Mouse (Mus musculus) hindbrain, embryonic 11.5 days (tissue): Measurements from ENCODE around the gene Gtse1. TPM values are rescaled to one million over a fixed set of nuclear protein-coding genes. Genes with fewer than 3 reads are reported as not detected.

Experiments used
- ATAC-seq: fragments of 200-750 bp; cut with Nextera tagmentation; 2 replicates; pipeline ENCODE4 v1.8.0; 2017; ENCODE audit warnings: mild to moderate bottlenecking, moderate TSS enrichment, moderate library complexity; ENCODE audit not compliant: low FRiP score
- DNase-seq: peaks from one replicate; pipeline ENCODE4 v3.0.0-alpha.2; 2015; ENCODE audit warnings: low spot score
- H3K27ac ChIP-seq: fragments of 300-500 bp; sonication (generic); 2 replicates; pipeline ENCODE4 v1.5.1; 2014; ENCODE audit warnings: mild to moderate bottlenecking, low read depth, low read length
- H3K27me3 ChIP-seq: fragments of 300-500 bp; sonication (generic); 2 replicates; pipeline ENCODE4 v1.6.1; 2014; ENCODE audit warnings: mild to moderate bottlenecking, low read length, moderate library complexity, mixed read lengths; ENCODE audit not compliant: control insufficient read depth, insufficient read depth
- H3K36me3 ChIP-seq: fragments of 300-500 bp; sonication (generic); 2 replicates; pipeline ENCODE4 v1.6.1; 2014; ENCODE audit warnings: mild to moderate bottlenecking, low read length, moderate library complexity, mixed read lengths; ENCODE audit not compliant: control insufficient read depth, insufficient read depth
- H3K4me1 ChIP-seq: fragments of 300-500 bp; sonication (generic); replicated peaks from 2 replicates; pipeline ENCODE4 v1.6.1; 2014; ENCODE audit warnings: low read length, mixed read lengths; ENCODE audit not compliant: control insufficient read depth, insufficient read depth
- H3K4me2 ChIP-seq: fragments of 300-500 bp; sonication (generic); replicated peaks from 2 replicates; pipeline ENCODE4 v1.6.1; 2014; ENCODE audit warnings: mild to moderate bottlenecking, low read depth, low read length
- H3K4me3 ChIP-seq: fragments of 300-500 bp; sonication (generic); 2 replicates; pipeline ENCODE4 v1.5.1; 2014; ENCODE audit warnings: low read depth, low read length
- H3K9ac ChIP-seq: fragments of 300-500 bp; sonication (generic); 2 replicates; pipeline ENCODE4 v1.6.1; 2014; ENCODE audit warnings: low read depth, low read length
- H3K9me3 ChIP-seq: fragments of 300-500 bp; sonication (generic); 2 replicates; pipeline ENCODE4 v1.6.1; 2016; ENCODE audit warnings: low read length; ENCODE audit not compliant: control insufficient read depth
- WGBS: fragments of 180-500 bp; shearing (Covaris S2); extraction: QIAGEN DNeasy Blood & Tissue Kit; methylation state at CpG from one replicate; pipeline ENCODE4 v1.1.7; 2014; 5-methylcytosine and 5-hydroxymethylcytosine counted together
- polyA plus RNA-seq: library from polyadenylated mRNA; unstranded; fragments of >200 nt; fragmentation: Nextera tagmentation; extraction: Ambion mirVana; gene quantifications from 2 replicates; pipeline ENCODE4 v1.2.1, GENCODE M21; 2014

Gene Gtse1
- polyA plus RNA-seq, 1 experiment from 2014 or later, result 26.8 TPM

DNA sequence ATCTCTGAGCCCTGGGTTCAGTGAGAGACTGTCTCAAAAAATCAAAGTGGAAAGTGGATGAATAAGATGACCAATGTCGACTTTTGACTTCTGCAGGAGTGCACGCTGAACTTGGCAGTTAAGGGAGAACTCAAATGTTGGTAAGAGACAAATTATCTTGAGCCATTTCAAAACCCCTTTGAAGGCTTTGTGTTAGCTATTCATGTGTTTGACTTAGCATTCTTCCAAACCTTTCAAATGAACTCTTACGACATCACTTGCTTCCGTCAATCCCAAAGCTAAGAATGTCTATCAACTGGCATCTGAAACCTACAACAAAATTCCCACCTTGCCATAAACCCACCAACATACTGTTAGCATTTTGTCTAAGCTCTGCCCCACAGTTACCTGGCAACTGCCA lies 31.5 kb upstream of the Gtse1 start:
- WGBS, result 90% methylated on average over 4 of the region's 4 CpGs
- H3K9me3 ChIP-seq, result no peaks in the 10 kb centered on the region
- H3K27me3 ChIP-seq, result peaks cover 2% of the 10 kb centered on the region; the same call in 1 of the 2 replicates
- ATAC-seq (no peak), DNase-seq (no peak)
- H3K9ac ChIP-seq, result no peak overlapping the region
- H3K36me3 ChIP-seq, result no peaks in the 10 kb centered on the region
- H3K27ac ChIP-seq, result no peak overlapping the region
- no peaks in the 10 kb centered on the region for H3K4me1 ChIP-seq
- no peak overlapping the region for H3K4me2 ChIP-seq
- H3K4me3 ChIP-seq, result no peak overlapping the region

DNA sequence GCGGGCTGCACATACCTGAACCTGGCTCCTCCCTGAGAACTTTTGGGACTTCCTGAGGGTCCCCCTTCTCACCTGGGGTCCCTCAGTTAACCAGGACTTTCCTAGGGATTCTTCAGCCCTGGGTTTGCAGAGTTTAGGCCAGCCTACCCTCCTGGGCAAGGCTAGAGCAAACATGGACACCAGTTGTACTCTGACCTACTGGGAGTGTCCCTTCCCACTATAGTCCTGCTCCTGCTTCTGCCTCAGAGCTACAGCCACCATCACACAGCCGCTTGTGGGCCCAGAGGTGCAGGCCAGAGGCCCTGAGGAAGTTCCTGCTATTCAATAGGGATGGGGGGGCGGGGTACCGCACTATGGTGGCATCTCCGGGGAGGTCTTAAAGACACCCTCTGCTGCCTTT lies 30.1 kb upstream of the Gtse1 start:
- Histone ChIP-seq H3K27me3 (peaks cover 2% of the 10 kb centered on the region; the same call in 1 of the 2 replicates), H3K4me1 (no peaks in the 10 kb centered on the region), H3K9me3 (no peaks in the 10 kb centered on the region), H3K4me2 (no peak overlapping the region), H3K4me3 (no peak overlapping the region), H3K27ac (no peak overlapping the region), H3K36me3 (no peaks in the 10 kb centered on the region), H3K9ac (no peak overlapping the region)
- 78% methylated on average over 5 of the region's 5 CpGs for WGBS
- no peak for ATAC-seq
- no peak for DNase-seq

DNA sequence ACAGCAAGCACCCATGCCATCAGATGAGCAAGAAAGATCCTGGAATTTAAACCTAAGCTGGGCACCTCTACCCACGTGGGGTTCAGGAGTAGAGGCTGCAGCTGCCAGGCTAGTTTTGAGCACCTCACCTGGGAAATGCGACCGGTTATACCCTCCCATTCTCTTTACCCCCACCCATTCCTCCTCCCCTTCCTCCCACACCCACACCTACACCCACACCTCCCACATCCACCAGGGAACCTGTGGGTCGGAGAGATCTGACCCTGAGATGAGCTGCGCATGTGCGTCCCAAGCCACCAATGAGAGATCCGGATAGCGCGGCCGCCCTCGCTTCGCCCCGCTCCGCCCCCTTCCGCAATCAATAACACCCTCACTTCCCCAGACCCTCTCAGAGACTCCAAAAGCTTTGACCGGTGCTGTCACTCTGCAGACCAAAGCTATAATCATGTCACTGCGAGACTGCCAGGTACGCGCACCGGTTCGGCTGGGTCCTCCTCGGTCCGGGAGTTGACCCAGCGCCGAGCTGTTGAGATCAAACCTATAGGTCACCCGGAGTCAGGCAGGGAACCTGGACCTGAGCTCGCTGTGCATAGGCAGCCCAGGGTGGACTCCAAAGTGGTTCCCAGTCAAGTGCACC lies 27.5 kb upstream of the Gtse1 start, which contains the start of gene Ttc38:
TSS of gene Ttc38 (plus strand) at position 353 of the 637 bp plus-strand sequence.
- H3K4me2 ChIP-seq, result peak within 1 kb of the TSS; percentile 67
- no peaks in the 10 kb centered on the region for H3K9me3 ChIP-seq
- peak; percentile 89 for ATAC-seq
- H3K27me3 ChIP-seq, result no peaks in the 10 kb centered on the region
- no peaks in the 10 kb centered on the region for H3K36me3 ChIP-seq
- H3K4me3 ChIP-seq, result peak within 1 kb of the TSS; percentile 35
- 2% methylated on average over 27 of the region's 27 CpGs for WGBS
- peak within 1 kb of the TSS; percentile 24; the same call in 1 of the 2 replicates for H3K9ac ChIP-seq
- no peak within 1 kb of the TSS for H3K27ac ChIP-seq
- no peaks in the 10 kb centered on the region for H3K4me1 ChIP-seq
- DNase-seq, result peak; percentile 81

DNA sequence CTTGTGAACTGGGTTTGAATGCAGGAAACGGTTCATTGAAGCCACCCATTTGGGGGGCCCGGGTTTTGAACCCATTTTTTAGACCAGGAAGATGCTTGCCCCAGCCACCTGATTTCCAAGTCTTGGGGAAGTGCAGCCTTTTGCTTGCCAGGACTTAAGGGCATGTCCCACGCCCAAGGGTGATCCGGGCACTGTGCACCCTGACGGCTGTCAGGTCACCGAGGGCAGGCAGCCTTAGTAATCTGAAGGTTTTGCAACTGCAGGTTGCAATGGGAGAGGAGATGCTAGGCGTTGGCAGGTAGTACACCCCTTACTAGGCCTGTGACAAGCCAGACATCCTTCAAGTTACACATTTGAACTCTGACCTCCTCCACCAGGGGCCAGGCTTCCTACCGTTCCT lies 26.9 kb upstream of the Gtse1 start:
- Histone ChIP-seq H3K9ac (no peak overlapping the region; the same call in 1 of the 2 replicates), H3K4me2 (peak overlapping the region; percentile 67), H3K4me1 (no peaks in the 10 kb centered on the region), H3K9me3 (no peaks in the 10 kb centered on the region), H3K4me3 (peak overlapping the region; percentile 35), H3K36me3 (no peaks in the 10 kb centered on the region), H3K27ac (no peak overlapping the region), H3K27me3 (no peaks in the 10 kb centered on the region)
- ATAC-seq, result no peak
- WGBS, result 52% methylated on average over 8 of the region's 8 CpGs
- DNase-seq, result no peak

DNA sequence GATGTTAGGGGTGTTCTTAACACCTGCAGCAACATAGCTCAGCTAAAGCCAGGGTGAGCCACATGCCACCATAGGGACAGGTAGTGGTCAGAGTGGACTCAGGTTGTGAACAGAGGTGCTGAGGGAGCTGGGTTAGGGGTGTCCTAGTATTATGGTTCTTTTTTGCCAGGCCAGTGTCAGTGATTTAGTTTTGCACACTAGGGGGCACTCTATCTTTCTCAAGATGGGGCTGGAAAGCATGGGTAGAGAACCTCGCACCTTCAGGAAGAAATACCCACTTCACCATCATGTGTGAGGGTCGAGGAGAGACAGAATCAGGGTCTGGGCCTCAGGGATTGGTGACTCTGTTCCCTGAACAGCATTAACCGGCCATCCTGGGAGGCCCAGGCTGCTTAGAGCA lies 24.2 kb upstream of the Gtse1 start:
- no peaks in the 10 kb centered on the region for H3K27me3 ChIP-seq
- no peak overlapping the region for H3K9ac ChIP-seq
- no peak overlapping the region for H3K27ac ChIP-seq
- ATAC-seq (no peak), DNase-seq (no peak)
- no peaks in the 10 kb centered on the region for H3K9me3 ChIP-seq
- WGBS, result 58% methylated on average over 3 of the region's 3 CpGs
- H3K4me1 ChIP-seq, result no peaks in the 10 kb centered on the region
- H3K36me3 ChIP-seq, result no peaks in the 10 kb centered on the region
- H3K4me2 ChIP-seq, result no peak overlapping the region
- H3K4me3 ChIP-seq, result no peak overlapping the region

DNA sequence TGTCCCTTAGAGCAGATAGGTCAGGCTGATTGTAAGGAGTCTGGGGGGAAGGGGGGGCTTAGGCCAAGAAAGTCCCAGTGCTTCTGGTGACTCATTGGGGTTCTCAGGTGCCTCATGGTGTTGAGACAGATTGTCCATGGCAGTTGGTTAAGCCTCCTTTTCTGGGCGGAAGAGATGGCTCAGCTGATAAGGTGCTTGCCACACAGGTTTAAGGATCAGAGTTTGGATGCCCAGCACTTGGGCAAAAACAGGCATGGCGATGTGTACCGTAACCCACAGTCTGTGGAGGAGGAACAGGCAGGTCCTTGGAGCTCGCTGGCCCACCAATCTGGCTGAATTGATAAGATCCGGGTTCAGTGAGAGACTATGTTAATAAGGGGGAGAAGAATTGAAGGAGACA lies 22.7 kb upstream of the Gtse1 start:
- no peak overlapping the region for H3K4me3 ChIP-seq
- ATAC-seq (no peak), DNase-seq (no peak)
- no peaks in the 10 kb centered on the region for H3K27me3 ChIP-seq
- H3K4me2 ChIP-seq, result no peak overlapping the region
- WGBS, result 96% methylated on average over 5 of the region's 5 CpGs
- no peaks in the 10 kb centered on the region for H3K9me3 ChIP-seq
- H3K4me1 ChIP-seq, result no peaks in the 10 kb centered on the region
- no peak overlapping the region for H3K9ac ChIP-seq
- H3K36me3 ChIP-seq, result no peaks in the 10 kb centered on the region
- no peak overlapping the region for H3K27ac ChIP-seq

DNA sequence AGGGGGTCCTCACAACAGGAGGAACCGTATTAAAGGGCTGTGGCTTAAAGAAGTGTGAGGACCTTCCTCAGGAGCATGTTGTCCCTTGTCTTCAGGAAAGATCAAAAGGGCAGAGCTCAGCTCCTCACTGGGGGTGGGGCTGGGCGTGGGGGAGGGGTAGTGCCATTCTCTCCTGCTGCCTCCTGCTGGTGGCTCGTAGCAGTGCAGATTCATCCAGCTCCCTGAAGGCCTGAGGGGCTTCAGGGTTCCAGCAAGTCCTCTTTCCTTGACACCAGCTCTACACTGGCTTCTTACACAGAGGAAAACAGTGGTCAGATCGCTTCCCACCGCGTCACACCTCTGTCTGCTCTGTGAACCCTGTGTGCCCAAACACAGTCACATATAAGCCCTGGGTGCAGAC lies 18.6 kb upstream of the Gtse1 start:
- H3K4me2 ChIP-seq, result no peak overlapping the region
- H3K27ac ChIP-seq, result no peak overlapping the region
- DNase-seq (peak; percentile 64), ATAC-seq (no peak)
- H3K4me1 ChIP-seq, result no peaks in the 10 kb centered on the region
- no peak overlapping the region for H3K4me3 ChIP-seq
- no peaks in the 10 kb centered on the region for H3K9me3 ChIP-seq
- 34% methylated on average over 6 of the region's 6 CpGs for WGBS
- no peak overlapping the region for H3K9ac ChIP-seq
- H3K36me3 ChIP-seq, result no peaks in the 10 kb centered on the region
- H3K27me3 ChIP-seq, result no peaks in the 10 kb centered on the region

DNA sequence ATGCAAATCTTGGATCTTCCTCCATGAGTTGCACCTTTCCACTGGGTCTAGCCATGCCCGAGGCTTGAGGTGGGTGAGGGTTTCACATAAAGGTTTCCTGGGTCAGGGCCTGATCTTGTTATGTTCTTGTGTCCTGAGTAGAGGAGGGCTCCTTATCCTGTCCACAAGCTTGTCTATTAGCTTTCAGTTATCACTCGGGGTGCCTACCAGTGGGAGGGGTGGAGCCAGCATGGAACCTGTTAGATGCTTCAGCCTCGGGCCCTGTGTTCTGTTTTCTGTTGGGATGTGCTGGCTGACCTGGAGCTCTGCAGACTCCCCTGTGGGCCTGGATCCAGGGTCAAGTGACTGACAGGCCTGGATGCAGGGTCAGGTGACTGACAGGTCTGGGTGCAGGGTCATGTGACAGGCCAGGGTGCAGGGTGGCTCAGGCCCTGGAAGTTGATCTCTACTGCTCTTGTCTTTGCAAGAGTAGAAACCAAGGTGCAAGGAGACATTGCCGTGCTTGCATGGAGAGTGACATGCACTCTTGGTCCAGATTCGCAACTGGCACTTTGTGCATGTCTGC lies 17.7 kb upstream of the Gtse1 start:
- H3K9me3 ChIP-seq, result no peaks in the 10 kb centered on the region
- no peak for ATAC-seq
- H3K27me3 ChIP-seq, result no peaks in the 10 kb centered on the region
- H3K4me2 ChIP-seq, result no peak overlapping the region
- H3K4me1 ChIP-seq, result no peaks in the 10 kb centered on the region
- H3K4me3 ChIP-seq, result no peak overlapping the region
- no peak for DNase-seq
- WGBS, result 73% methylated on average over 5 of the region's 5 CpGs
- no peak overlapping the region for H3K9ac ChIP-seq
- H3K27ac ChIP-seq, result no peak overlapping the region
- no peaks in the 10 kb centered on the region for H3K36me3 ChIP-seq

DNA sequence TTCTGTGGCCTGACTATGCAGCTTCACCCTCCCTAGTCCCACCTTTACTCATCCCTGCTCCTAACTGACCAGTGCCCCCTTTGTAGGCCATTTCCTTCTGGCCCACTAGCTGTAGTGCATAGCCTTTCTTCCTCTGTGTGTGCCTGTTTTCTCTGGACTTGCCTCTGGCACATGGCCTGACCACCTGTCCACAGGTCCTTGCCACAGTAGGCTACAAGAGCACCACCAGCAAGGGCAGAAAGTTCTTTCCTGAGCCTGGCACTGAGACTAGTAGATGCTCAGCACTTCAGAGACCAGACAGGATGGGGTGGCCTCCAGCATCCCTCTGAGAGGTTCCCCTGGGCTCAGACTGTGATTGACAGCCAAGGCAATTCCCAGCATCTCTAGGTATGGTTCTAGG lies 14.5 kb upstream of the Gtse1 start:
- Histone ChIP-seq H3K27ac (no peak overlapping the region), H3K36me3 (no peaks in the 10 kb centered on the region), H3K4me1 (no peaks in the 10 kb centered on the region), H3K4me2 (no peak overlapping the region), H3K27me3 (no peaks in the 10 kb centered on the region), H3K4me3 (no peak overlapping the region), H3K9me3 (no peaks in the 10 kb centered on the region), H3K9ac (no peak overlapping the region)
- DNase-seq (no peak), ATAC-seq (no peak)
